Mouse (Mus musculus) kidney, postnatal 36 days (tissue): ENCODE measurements at regions not wholly inside any gene's neighbourhood (a gene's known extent, or its start where the extent isn't known, plus 50 kb on each side); places are given as distances from the start of the nearest gene placed in this dataset.

ENCODE experiments used
- DNase-seq, 2 experiments: peaks; one replicate each; pipeline ENCODE4 v3.0.0; 2021 to 2022; ENCODE audit warnings: mixed read lengths in 2 of 2

DNA sequence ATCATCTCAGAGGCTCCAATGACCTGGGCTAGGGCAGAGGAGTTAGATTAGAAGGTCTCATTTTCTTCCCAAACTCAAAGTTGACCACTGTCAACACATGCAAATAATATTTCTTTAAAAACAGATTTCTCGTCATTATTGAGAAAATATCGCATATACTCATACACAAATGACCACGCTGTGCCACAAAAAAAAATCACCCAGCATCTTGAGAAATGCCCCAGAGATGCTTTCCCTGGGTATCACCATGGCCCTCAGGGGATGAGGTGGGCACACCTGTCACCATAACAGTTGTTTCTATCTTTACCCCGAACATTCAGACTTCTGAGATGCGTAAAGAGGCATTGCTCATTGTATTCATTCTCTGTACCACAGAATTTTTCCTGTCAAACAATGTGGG lies 134.4 kb upstream of the Foxq1 start:
- DNase-seq = no peak

DNA sequence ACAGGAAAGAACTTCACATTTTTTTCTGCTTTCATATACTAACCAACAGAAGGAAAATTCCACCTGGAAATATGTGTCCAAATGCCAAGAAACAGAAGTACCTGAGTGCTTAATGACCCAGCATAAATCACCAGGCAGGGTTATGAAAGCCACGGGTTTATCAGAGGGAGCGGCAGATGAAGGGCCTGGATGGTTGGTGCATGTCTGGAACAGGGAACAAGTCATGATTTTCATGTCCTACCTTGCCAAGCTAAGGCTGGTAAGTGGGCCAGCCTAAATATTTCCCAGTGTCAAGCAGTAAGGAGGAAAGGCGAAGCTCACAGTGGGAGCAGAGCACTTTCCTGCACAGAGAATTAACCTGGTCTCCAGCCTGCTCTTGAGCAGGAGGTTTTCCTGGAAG lies 132.3 kb upstream of the Foxq1 start:
- no peak for DNase-seq

DNA sequence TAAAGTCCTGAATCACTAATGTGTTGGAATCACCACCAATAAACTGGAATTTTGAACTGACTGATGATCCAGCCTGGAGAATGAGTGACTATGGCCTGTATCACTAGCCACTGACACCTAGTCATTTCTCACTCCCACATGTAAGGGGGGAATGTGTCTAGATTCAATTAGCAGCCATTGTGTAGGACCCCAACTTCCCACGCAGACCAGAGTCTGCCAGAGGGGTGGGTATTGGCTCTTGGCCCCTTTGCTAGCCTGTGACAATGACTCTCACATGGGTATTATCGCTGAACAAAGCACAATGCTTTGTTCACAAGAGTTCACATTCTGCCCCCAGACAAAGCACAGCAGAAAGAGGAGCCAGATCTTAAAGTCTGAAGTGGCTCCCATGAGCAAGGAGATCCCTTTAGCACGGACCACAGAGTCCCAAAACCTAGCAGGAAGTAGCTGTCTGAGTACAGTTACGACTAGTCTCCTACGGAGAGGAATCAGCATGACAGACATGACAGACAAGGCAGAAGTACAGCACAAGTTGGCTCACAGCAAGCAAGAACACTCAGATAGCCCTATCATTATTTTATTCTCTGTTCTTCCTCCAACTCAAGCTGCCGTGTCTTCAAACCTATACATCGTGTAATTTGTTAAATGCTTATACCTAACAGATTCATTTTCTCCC lies 130.0 kb upstream of the Foxq1 start:
- DNase-seq = no peak

DNA sequence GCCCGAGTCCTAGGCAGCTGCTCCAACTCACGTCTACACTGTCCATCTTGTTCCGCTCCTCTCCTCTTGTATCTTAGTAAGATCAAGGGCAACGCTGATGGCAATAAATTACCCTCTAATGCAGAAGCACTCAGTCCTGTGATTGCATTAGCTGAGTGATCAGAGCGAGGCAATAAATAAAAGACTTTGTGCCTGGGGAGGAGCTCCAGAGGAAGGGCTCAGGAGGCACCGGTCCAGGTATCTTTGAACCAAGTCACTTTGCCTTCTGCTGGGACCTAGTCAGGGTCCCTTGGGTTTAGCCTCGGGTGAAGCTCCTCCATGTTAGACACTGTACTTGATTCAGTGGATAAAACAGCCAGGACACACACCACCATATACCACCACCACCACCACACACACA lies 119.5 kb upstream of the Foxq1 start:
- no peak for DNase-seq

DNA sequence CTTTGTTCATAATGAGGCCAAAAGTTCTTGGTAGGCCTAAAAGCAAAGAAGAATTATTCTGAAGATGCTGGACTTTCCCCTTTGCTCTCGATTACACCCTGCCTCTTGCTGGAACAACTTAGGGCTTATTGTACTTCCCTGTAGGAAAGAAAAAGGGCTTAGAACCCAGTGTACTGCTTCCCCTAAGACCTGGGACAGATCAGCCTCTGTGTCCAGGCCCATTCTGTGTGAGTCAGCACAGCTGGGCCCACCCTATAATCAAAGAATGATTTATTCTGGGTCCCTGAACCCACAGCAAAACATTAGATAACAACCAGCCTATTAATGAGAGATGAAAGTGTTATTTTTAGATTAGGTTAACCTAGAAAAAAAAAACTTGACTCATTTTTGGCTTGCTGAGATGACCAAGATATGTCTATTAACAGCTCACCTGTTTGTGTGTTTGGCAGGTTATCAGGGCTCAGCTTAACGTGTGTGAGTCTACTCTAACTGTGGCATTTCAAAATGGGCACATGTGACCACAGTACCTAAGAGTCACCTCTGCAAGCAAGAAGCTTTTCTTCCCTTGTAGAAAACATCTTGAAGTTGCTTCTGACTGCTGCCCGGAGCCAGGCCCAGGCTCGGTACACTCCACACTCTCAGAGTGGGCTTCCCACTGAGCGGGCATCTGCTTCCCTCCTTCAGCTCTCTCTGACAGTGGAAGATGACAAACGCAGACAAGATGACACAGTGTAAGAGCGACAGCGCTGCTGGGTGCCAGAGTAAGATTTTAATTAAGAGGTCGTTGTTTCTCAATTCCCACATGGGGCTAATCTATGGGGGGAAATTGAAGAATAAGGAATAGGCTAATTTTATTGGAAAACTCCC lies 115.9 kb upstream of the Foxq1 start:
- DNase-seq = no peak

DNA sequence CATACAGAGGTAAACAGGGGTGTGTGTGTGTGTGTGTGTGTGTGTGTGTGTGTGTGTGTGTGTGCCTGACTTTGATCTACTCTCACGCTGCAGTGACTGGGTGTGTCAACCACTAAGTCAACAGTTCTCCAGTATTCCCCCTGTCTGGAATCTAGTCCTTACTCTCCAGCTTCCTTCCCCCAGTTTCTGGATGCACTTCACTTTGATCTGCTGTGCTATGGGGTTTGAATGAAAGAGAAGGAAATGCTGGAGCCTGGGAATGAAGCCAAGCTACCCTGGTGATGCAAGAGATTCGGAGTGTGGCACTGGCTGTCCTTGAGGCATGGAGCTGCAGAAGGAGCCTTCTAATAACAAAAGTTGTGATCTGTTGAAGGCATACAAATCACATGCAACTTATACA lies 97.1 kb upstream of the Foxq1 start:
- DNase-seq = peak in 1 of 2 experiments; percentile 12

DNA sequence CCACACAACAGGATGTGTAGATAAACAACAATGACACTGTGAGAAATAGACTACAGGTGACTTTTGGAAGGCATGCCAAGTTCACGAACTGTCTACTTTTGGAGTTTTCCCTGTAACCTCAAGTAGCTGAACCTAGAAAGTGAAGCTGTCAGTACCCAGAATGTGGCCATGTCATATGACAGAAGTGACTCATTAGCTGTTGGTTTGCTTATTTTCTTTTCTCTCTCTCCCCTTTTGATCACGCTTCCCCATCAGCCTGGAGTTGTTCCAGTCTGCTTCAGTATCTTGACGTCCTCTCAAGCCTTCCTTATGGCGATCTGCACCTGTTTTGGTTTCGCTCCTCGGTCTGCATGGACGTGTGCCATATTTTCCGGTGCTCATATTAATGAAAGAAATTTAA lies 90.8 kb upstream of the Foxq1 start:
- DNase-seq = no peak

DNA sequence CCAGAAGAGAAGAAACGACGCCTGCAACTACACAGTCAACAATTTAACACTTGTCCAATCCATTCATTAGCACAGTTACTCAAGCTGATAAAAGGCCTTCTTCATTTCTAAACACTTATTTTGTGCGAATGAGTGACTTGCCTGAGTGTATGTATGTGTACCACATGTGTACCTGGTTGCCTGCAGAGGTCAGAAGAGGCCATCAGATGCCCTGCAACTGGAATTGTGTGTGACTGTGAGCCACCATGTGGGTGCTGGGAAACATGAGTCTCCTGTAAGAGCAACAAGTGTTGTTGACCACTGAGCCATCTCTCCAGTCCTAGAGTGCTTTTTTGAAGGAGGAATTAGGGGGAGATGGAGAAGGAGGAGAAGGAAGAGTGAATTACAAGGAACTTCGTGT lies 90.2 kb upstream of the Foxq1 start:
- no peak for DNase-seq

DNA sequence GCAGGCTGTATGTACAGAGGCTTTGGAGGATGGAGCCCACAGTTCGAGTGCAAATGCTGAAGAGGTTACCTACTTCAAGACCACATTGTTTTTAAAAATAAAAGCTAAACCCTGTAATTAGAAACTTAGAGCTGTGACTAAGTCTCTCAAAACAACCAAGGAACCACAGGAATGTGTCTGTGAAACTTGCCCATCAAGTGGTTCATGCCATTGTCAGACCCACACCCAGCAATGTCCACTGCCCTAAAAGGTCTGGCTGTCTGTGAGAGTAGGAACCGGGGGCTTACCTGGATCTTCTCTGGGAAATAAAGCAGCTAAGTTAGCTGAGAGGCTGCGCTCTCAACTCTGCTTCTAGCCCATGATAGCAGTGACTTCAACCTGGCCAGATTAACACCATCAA lies 87.8 kb upstream of the Foxq1 start:
- no peak for DNase-seq

DNA sequence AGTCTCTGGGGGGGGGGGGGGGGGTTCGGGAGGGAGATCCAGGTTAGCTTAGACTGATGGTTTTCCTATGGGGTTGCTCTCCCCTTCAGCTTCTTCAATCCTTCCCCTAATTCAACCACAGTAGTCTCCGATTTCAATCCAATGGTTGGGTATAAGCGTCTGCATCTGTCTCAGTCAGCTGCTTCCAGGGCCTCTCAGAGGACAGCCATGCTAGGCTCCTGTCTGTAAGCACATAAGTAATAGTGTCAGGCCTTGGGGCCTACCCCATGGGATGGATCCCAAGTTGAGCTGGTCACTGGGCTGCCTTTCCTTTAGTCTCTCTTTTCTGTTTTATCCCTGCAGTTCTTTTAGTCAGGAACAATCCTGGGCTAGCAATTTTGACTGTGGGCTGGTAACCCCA lies 87.0 kb upstream of the Foxq1 start:
- no peak for DNase-seq

DNA sequence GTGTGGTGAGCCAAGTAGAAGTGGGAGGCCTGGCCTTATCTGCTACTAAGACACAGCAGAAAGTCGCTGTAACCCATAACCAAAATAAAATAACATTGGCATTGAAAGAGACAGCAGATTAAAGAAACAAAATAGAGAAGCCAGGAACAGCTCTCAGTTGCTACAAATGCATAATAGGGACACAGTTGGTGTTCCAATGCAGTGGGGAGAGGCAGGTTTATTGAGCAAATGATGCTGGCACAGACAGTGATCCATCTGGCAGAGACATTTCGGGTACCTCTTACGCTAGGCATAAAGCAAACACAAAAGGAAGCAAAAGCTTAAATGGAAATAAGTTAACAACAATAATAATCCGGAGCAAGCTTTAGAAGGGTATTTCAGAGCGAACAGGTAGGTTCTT lies 83.6 kb upstream of the Foxq1 start:
- DNase-seq = no peak

DNA sequence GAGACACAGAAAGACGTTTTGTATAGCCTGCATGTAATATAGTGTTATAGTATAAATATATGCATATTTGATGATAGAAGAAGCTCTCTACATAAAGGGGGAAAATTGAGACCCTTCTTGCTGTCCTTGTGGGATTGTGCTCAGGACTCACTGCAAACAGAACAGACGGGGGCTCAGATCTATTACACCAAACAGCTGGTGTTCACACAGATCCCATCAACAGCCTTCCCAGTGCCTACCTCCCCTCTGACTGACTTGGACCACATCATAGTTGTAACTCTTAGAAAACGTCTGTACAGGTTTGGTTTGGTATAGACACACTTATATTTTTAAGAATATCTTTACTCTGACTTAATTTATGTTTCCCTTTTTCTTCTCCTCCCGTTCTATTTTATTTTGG lies 83.1 kb upstream of the Foxq1 start:
- no peak for DNase-seq

DNA sequence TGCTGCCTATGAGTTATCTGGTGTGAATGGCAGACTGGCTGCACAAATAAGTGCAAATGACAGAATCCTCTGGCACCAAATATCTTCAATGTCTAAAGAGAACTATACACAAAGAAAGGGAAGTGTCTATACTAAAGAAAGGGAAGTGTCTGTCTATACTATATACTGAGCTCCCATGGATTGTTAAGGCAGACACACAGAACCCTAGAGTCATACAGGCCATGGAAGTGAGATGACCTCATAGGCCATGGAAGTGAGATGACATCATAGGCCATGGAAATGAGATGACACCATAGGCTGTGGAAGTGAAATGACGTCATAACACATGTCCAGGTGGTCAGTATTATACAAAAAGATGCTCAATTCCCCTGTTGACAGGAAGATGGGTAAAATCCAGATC lies 82.7 kb upstream of the Foxq1 start:
- no peak for DNase-seq

DNA sequence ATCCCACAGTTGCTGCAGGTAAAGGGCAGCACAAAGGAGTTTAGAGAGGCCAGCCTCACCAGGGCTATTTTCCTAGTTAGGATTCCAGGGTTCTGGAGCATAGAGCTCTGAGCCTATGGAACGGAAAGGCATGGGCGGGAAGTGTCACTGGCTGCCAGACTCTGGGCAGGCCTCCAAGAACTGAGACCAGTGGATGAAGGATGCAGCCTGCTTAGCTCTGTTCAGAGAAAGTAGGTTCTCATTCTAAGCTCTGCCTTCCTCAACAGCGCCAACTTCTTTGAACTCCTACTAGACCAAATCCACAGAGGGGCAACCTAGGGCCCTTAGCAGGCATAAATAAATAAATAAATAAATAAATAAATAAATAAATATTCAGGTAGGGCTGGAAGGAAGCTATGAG lies 80.1 kb upstream of the Foxq1 start:
- peak; percentile 13 to 34 for DNase-seq

DNA sequence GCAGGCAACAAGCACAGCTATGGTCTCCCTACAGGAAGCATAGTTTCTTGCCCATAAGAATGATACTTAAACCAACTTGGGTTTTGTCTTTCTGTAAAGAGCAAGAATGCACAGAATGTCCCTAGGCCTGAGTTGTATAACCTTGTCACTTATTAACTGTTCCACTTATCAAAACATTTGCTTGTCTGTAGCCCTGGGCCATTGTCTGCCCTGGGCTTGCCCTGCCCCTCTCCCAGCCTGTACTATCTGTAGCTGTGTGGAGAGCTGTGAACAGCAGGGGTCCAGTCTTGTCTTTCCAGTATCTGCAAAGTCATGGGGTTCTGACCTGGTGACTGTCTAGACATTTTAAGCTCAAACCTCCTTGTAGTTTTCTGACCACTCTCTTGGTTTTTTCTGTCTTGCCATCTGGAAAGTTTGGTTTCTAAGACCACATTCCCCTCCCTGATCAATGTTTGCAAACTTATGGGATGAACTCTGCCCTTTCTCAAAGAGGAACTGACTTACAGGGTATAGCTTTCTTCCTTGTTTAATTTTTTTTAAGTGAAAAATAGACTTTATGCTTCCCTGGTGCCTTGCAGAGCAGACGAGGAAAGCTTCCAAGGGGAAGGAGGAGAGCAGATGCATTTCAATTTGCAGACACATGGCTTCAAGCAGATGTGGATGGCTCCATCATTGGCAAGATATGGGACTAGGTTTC lies 78.6 kb upstream of the Foxq1 start:
- peak; percentile 20 to 52 for DNase-seq

DNA sequence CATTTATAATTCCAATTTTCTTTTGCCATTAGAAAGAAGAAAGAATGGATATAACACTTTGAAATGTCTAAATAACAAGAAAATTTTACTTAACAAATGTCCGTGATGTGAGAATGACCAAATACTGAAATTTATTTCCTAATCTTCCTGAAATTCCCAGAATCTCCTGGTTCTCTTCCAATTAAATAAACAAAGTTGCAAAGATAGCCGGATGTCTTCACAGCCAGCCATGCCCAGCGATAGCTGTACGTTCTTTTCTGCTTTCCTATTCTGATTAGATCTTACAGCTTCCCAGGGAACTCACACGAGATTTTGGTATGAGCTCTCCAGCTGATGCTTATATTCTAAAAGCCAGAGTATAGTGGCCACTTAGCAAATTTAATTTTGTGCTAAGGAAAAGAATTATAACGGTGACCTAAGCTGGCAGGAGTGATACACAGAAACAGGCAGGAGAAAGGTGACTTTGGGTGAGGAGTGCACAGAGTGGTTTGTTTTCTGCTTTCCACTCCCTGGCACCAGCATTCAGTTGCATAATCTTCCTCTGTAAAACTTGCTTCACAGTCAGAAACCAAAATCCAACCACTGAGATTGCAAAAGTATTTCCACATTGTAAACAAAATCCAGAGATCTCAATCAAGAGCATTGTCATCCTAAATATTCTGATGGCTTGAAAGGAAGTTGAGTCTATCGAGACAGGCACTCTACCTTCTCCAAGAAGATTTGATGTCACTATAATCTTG lies 74.7 kb upstream of the Foxq1 start:
- DNase-seq = no peak

DNA sequence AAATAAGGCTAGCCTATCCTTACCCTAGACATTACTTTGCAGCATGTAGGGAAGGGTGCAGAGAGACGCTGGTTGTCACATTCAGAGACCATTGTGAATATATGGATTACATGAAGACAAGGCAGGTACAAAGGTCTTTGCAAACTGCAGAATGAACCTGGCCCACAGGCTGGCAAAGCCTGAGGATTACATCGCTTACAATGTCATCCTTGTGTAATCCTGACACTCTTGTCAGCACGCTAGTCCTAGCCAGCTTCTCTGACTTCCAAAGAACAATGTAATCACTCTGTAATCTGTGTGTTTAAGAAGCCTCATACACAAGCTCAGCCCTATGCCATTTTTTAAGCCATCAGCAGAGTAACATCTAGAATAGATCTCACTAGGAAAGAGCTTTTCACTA lies 69.6 kb upstream of the Foxq1 start:
- no peak for DNase-seq

DNA sequence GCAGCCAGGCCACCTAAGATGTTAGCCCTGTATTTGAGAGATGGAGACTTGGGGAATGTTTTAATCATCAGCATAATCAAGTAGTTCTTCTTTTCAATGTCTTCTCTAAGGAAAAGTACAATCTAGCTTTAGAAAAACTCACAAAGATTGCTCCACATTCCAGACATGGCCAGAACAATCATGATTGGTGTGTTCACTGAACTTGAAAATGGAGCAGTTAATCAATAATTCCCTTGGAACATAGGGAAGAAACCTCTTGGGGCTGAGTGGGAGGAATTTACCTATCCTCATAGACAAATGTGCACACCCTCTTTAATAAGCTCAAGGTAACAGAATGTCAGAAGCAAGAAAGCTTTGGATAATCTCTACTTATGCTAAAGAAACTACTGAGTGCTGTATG lies 67.7 kb upstream of the Foxq1 start:
- DNase-seq = peak in 1 of 2 experiments; percentile 33

DNA sequence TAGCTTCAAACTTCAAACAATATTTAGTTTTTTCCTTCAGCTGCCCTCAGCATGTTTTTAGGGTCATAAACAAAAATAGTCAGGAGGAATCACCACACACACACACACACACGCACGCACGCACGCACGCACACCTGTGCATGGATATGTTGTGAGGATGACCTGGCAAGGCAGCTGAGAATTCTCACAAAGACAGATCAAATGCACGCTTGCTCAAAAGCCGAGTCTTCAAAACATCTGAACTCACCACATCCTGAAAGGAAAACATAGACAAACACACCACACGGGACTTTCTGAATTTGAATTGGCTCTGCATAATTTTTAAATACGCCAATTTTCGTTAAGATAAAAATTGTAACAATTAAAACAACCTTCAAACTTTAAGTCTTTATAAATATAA lies 52.7 kb upstream of the Foxq1 start:
- no peak for DNase-seq

DNA sequence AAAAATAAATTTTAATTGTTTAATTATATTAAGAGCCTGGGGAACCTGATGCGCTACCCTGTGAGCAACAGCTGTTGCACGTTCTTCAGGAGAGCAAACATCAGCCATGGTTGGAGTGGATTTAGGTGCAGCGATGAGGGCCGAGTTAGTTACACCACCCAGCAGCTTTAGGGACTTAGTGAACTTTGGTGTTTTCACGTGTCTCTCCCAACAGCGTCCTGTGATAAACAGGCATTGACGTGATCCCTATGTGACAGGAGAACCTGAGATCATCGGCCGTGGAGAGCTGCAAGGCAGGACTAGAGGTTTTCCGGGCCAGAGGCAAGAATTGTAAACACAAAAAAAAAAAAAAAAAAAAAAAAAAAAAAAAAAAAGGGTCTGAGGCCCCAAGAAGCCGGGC lies 52.1 kb upstream of the Foxq1 start:
- DNase-seq = no peak

DNA sequence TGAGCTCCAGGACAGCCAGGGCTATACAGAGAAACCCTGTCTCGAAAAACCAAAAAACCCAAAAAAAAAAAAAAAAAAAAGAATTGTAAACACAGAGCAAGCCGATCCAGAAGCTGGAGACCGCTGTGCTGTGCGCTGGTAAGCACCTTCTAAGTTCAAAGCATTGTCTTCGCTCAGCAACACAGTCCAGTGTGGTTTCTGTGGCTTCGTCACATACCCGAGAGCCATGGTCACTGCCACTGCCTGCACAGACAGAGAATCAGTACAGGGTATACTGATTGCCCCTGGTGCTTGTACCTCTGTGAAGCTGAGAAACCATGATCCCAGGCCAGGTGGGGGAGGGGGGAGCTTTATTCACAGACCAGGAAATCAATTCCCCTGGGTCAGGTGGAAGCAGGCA lies 51.6 kb upstream of the Foxq1 start:
- DNase-seq = no peak

DNA sequence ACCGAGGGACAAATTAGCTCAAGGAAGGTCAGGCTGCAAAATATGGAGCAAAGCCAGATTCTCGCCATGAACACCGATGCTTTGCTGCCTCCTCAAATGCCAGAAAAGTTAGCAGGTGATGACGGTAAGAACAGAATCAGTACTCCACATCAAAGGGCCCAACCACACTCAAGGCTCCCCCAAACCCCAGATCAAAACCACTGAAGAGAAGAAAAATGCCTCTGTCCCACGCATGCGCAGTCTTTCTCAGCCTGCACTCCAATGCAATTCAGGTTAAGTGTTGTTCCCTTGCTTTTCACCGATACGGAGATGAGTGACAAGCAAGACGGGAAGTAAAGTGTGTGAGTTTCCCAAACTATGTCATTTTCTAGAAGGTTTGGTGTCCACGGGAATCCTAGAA lies 50.5 kb upstream of the Foxq1 start:
- no peak for DNase-seq
